Mouse (Mus musculus): ENCODE results near the gene Sh3kbp1.

DNA sequence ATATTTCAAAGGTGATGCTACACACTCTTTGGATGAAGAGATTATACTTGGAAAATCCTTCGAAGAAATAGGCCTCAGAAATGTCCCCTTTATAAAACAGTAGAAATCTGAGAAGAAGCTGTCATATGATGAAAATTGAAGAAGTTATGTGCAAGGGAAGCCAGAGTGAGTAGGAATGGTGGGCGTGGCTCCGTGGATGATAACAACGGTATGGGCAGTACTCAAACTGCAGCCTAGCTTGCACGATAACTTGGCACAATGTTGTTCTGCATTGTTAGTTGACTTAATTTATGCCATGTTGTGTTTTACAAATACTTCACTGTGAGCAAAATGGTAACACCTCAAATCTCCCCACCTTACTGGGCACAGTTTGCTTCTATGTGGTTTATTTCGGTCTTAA is 368.7 kb downstream of the Sh3kbp1 start:
- TF ChIP-seq EP300 (IDR thresholded peaks at IDR 0.05) (no peak), CTCF (IDR thresholded peaks at IDR 0.05) (no peak)
